Mouse (Mus musculus) thymus, postnatal 10 days (tissue): Measurements from ENCODE around the gene L3hypdh.

Experiments used
- DNase-seq, 2 experiments: peaks; one replicate each; pipeline ENCODE4 v3.0.0; 2021; ENCODE audit warnings: low spot score in 2 of 2

L3hypdh gene

DNA sequence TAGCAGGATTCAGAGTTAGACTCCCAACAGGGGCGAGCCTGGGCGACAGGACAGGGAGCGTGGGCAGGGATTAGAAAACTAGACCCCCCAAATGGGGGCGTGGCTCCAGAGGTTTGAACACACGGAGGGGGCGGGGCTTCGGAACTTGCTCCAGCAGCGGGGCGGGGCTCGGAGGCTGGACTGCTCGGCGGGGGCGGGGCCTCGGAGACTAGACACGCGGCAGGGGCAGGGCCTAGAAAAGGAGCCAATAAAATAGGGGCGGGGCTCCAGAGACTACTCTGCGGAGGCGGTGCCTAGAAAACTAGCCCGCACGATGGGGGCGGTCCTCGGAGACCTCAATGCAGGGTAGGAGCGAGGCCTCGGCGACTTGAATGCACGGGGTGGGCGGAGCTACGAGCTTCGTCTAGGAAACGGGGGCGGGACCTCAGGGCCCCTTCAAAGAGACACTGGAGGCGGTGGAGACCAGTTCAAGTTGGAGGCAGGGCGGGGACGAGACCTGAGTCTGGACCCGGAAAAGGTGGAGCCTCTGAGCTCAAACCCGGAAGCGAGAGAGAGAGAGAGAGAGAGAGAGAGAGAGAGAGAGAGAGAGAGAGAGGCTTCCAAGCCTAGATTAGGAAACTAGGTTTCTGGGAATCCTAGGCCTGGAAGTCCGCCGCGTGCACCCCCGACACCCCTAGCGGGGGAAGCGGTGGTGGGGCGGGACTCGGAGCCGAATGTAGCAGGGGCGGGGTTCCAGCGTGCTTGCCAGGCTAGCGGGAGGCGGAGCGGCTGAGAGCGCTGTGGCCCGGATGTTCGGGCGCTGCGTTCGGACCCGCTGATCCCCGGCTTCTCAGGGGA, at the start of gene L3hypdh, which contains the start of gene Jkamp:
TSS of gene L3hypdh (minus strand) at position 111 of the 837 bp plus-strand sequence.
TSS of gene Jkamp (plus strand) at position 261 of the 837 bp plus-strand sequence.
- peak; percentile 99 for DNase-seq

DNA sequence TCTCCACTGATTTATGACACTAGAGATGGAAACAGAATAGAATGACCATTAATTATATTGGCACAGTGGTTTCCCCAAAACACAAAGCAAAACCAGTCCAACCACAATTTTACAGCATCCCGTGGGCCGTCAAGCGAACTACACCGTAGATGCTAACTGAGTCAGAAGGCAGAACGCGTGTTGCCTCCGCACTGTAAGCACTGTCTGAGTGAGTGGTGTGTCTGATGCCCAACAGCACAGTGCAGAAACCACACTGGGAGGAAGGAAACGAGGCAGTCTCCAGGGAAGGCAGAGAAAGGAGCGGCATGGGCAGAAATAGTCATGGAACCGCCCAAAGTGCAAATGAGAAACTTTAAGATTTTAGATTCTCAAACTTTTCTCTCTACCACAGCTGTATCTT, 44.0 kb upstream of the L3hypdh start:
- DNase-seq, result no peak

DNA sequence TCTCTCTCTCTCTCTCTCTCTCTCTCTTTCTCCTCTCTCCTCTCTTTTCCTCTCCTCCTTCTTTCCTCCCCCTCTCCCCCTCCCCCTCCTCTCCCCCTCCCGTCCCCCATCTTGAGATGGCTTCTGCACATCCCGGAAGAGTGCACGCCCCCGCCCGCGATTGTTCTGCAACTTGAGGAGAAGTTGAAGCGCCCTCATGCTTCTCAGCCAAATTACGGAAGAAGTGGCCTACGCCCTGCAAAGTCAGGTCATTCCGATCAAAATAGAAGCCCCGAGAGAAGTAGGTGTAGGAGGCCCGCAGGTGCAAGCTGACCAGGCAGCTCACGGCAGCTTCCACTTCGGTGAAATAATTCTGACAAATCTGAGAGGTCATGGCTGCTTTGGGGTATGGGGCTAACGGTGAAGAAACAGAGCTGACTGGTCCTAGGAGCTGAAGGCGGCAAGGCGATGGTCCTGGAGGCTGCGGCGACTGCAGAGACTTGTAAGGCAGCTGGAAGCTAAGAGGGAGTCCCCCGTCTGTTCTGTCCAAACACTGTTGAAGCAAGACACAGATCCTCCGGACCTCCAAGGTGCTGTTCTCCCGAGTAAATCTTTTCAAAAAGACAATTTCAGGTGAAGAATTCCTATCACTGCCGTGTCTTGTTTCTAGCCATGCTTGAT, 30.6 kb upstream of the L3hypdh start:
- DNase-seq, result no peak

DNA sequence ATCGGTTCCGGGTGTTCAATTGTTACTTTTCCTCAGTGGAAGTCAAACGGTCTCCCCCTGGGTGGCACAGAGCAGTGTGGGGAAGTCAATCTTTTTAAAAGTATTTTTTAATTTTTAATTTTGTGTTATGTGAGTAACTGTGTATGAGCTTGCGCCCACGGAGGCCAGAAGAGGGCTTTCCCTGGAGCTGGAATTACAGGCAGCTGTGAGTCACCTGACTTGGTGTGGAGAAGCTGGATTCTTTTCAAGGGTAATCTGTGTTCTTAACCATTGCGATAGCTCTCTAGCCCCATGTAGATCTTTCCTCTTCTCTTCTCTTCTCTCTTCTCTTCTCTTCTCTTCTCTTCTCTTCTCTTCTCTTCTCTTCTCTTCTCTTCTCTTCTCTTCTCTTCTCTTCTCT, 29.9 kb upstream of the L3hypdh start:
- no peak for DNase-seq

DNA sequence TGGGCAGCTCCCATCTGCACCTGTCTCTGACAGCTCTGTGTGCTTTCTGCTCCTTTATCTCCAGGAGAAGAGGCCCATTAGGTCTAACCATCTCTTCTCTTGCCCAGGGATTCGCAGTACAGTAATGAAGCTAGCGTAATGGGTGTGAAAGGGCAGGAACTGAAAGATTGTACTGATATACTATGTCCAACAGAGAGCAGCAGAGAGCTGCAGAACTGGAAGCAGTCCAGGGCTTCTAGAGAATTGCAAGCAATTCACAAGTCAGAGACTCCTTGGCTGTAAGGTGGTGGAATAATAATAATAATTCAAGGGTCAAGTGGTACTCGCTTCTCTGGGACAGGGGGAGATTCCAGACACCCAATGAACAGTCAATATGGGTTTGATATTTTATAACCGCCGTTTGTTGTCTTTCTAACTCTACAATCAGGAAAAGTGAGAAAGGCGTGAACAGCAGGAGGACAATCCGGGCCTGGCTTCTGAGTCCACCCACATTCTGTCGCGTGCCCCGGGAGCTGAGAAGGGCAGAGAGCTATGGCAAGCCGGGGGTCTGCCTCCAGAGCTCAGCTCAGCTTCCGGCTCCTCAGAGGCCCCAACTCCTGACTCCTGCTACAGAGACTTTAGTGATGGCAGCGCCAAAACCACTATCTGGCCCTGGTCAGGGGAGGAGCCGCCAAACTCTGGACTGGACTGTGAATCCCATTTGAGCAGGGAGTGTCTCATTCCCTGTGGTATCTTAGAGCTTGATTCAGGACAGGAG, 19.5 kb upstream of the L3hypdh start:
- DNase-seq, result peak in 1 of 2 experiments; percentile 42

DNA sequence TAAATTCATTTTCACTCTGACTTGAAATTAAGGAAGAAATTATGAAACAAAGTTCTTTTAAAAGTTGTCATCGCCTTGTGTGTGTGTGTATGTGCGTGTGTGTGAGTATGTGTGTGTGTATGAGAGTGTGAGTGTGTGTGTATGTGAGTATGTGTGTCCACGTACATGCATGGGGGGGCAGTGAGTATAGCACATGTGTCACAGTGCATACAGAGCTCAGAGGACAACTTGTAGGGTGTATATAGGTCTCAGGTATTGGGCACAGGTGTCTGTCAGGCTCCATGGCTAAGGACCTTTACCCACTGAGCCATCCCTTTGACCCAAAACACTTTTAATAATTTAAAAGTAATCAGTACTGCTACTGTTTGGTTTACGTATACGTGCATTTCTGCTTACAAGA, 18.8 kb upstream of the L3hypdh start:
- no peak for DNase-seq

GRCm38 (mm10) chr12:72102776-72103175, 17.5 kb upstream of the L3hypdh start:
- no peak for DNase-seq

DNA sequence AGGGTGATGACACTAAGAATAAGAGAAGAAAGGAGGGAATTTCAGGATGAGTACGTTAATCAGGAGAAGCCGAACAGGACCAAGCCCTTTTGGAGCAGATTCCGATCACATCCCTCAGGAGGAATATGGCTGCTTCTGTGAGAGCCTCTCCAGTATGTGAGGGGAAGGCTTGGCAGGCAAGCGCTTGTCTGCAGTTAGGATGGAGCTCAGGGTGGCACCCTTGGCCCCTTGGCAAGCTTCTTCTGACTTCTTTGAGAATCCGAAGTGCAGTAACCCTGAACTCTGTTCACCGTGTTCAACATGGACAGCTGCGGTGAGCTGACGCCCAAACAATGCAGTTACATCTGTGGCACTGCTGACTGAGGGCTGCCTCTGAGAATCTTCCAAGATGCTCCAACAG, 11.7 kb upstream of the L3hypdh start:
- DNase-seq, result no peak

DNA sequence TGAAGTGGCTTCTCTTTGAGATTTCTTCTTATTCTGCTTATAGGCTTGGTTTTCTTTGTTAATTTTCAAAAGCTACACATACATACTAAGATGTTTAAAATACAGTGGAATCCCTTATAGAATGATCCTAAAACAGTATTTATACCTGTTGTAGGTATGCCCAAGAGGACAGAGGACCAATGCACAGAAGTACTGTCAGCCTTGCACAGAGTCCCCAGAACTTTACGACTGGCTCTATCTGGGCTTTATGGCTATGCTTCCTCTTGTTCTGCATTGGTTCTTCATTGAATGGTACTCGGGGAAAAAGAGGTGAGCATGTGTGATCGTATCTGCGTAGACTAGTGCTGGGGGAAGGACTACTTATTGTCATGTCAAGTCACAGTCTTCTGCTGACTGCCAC, 4.6 kb upstream of the L3hypdh start:
- DNase-seq, result no peak

DNA sequence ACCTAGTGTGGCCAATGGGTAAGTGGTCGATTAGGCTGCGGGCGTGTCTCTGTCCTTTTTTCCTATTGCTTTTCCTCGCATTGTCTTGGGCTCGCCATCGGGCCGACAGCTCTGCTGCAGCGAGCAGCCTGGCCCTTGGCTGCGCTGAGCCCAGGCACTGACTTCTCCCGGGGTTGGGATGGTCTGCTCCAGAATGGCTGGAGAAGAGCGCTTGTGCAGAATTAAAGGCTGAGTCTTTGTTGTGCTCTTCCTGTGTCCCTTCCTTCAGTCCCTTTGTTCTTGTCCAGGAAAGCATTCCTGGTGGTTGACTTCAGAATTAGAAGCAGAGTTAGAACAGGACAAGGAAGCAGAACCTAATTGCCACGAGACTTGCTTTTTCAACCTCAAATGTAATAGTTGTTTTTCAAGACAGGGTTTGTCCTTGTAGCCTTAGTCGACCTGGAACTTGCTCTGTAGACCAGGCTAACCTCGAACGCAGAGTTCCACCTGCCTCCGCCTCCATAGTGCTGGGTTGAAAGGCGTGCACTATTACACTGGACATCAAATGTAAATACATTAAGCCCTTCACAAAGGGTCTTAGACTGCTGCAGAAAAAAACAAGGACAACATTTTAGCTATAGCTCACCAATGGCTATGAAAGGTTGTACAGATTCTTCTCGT, 1.1 kb upstream of the L3hypdh start:
- no peak for DNase-seq

GRCm38 (mm10) chr12:72085024-72085328, 263 bp downstream of the L3hypdh start:
- DNase-seq, result no peak

DNA sequence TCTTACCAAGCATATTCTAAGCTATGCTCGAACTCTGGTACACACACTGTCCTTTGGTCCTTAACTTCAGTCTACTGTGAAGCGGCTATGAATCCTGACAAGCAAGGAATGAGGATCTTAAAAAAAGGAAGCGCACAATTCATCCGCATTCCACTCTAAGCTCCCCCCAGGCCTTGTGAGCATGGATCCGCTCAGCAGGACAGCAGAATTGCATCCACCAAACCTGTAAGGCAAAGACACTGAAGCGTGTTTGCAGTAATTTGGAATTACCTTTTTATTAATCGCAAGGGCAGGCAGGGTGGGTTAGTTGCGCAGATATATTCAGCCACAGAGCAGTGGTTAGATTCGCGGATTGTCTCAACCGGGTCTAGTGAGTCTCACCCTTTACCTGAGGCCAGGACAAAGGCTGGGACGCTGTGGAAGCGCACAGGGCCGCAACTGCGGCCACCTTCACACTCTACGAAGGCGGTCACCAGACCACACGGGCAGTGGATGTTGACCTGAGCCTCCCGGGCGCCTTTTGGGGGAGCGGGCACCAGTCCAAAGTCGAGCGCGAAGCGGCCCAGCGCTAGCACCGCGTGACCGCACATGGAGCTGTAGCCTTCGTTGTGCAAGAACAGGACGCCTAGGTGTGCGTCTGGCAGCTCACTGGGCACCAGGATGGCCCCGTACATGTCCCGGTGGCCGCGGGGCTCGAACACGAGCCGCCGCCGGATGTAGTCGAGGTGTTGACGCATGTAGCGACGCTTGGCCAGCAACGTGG, 797 bp downstream of the L3hypdh start:
- DNase-seq, result no peak

- no peak for DNase-seq
Measured at GRCm38 (mm10) chr12:72083265-72083664, 2.0 kb downstream of the L3hypdh start.

GRCm38 (mm10) chr12:72082370-72082769, 2.9 kb downstream of the L3hypdh start:
- no peak for DNase-seq

DNA sequence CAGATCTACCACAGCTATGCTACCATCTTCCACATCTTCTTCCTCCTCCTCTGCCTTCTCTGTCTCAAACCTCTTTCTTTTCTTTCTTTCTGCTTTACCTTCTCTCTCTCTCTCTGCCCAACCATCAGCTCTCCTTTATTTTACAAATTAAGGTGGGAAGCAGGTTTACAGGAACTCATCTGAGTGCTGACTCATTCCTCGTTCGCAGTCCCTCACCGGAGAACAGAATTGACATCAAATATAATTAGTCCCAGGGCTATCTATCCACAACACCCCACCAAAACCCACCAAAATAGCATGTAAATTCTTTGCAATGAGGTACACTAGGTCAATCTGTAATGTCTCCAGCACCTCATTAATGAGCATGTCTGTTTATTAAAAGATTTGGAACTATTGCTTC, 3.3 kb downstream of the L3hypdh start:
- DNase-seq, result no peak

- no peak for DNase-seq
Measured at GRCm38 (mm10) chr12:72078248-72078647, 7.0 kb downstream of the L3hypdh start.

DNA sequence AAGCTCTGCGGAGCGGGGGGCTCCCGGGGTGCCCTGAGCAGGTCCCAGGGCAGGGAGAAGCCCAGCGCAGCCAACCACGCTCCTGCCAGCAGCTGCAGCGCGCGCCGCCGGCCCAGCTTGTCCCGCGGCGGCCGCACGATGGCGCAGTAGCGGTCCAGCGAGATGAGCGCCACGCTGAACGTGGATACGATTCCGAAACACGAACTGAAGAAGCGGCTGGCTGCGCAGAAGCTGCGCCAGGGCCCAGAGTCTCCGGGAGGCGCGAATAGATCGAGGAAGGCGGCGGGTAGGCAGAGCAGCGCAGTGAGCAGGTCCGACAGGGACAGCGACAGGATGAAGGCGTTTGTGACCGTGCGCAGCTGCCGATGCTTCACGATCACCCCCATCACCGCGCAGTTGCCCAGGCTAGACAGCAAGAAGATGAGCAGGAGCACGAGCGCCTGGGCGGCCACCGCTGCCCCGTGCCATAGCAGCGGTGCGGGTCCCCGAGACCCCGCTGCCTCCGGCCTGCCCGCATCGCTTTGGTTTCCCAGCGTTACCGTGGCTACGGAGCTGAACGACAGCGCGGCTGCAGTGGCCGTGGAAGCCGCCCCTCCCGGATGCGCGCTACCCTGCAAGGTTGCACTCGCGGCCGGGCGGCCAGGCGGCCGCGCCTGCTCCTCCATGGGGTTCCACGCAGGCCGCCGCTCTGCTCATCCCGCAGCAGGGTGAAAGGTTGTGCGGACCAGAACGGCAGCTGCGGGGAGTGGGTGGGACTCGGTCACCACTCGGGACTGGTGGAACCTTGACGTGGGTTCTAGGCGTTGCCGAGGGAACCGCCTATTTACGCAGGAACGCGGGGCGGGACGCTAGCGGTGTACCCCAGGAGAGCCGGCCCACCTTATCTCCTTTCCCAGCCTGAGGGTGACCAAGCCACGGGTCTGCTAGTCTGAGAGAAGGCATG, 14.6 kb downstream of the L3hypdh start, which contains the start of gene Gpr135:
TSS of gene Gpr135 (minus strand) at position 799 of the 943 bp plus-strand sequence.
- peak; percentile 27 to 54 for DNase-seq

DNA sequence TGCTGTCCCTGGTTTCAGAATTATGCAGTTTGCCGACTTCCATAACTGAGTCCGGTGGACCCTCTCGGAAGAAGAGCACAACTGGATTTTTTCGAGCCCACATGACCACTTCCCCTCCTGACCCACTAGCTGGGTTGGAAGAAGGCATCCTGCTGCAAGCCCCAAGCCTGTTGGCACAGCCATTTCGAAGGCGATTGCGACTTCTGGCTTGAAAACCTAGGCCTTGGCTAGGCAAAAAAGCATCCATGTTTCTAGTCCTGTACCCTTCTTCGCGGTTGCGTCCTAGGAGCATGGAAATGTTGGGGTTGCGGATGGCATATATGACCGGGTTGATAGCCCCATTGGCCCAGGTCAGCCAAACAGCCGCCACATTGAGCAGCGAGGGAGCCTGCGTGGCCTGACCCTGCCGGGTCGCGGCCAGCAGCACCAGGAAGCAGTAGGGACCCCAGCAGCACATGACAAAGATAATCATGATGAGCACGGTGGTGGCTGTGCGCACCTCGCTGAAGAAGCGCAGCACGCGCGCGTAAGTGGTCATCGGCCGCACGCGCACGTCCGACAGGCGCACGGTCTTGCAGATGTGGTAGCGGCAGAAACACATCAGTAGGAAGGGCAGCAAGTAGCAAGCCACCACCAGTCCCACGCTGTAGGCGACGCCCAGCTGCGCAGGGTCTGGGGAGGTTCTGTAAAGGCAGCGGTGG, 15.5 kb downstream of the L3hypdh start:
- DNase-seq, result no peak

- no peak for DNase-seq
Measured at GRCm38 (mm10) chr12:72057780-72058179, 27.5 kb downstream of the L3hypdh start.
